Comparison of ENCODE assay signal across 8 mouse cellular contexts in genomic region chr6:50596301-50597211, GRCm38 (mm10). TPM values are rescaled to one million over a fixed set of nuclear protein-coding genes. Genes with fewer than 3 reads are reported as not detected.
A peak's percentile ranks its signal among the peaks of the same experiment; 100 is the strongest.
DNase-seq lines count a peak whose midpoint lies in the region; ATAC-seq and TF ChIP-seq lines count a peak whose summit lies in the region.

Gene 4921507P07Rik (minus strand): TSS chr6:50596632.

- DNase-seq in A20 (ENCODE audit: low read depth, low spot score), result peak; percentile 97
- DNase-seq in heart, adult 8-10 months (ENCODE audit: low spot score), result peak; percentile 93
- DNase-seq in kidney, adult 8-10 months, result peak; percentile 96 to 97
- peak; percentile 94 to 95 for DNase-seq in spleen, adult 18-20 months

- TF ChIP-seq CTCF in bone marrow macrophage, adult 2 months (IDR thresholded peaks at IDR 0.05; ENCODE audit: low read depth, low read length), result peak; percentile 67

- peak; percentile 97 for ATAC-seq in embryonic facial prominence, embryonic 15.5 days (ENCODE audit: insufficient number of reproducible peaks, low FRiP score, low TSS enrichment, low read depth)
- peak; percentile 93 for ATAC-seq in limb, embryonic 12.5 days (ENCODE audit: insufficient number of reproducible peaks, insufficient read depth, low FRiP score, low TSS enrichment, low read depth)
- peak; percentile 95 for ATAC-seq in midbrain, embryonic 15.5 days (replicated peaks)

- 1% methylated on average over 62 of the region's 62 CpGs for WGBS in embryonic facial prominence, embryonic 15.5 days
- WGBS in limb, embryonic 12.5 days, result under 1% methylated on average over 53 of the region's 62 CpGs
- under 1% methylated on average over 61 of the region's 62 CpGs for WGBS in midbrain, embryonic 15.5 days

- peak within 1 kb of the TSS; percentile 56 for H3K4me3 ChIP-seq in bone marrow macrophage, adult 2 months (ENCODE audit: insufficient read depth, low read length)
- H3K4me3 ChIP-seq in embryonic facial prominence, embryonic 15.5 days (replicated peaks), result peak within 1 kb of the TSS; percentile 59
- H3K4me3 ChIP-seq in limb, embryonic 12.5 days (replicated peaks), result peak within 1 kb of the TSS; percentile 53
- peak within 1 kb of the TSS; percentile 55 for H3K4me3 ChIP-seq in midbrain, embryonic 15.5 days

- no peaks in the 10 kb centered on the region for H3K27me3 ChIP-seq in embryonic facial prominence, embryonic 15.5 days
- H3K27me3 ChIP-seq in limb, embryonic 12.5 days, result peaks cover 6% of the 10 kb centered on the region
- no peaks in the 10 kb centered on the region for H3K27me3 ChIP-seq in midbrain, embryonic 15.5 days (replicated peaks)

- peaks cover 8% of the 10 kb centered on the region for H3K4me1 ChIP-seq in bone marrow macrophage, adult 2 months (ENCODE audit: control insufficient read depth, insufficient read depth, low read length)
- H3K4me1 ChIP-seq in embryonic facial prominence, embryonic 15.5 days, result peaks cover 15% of the 10 kb centered on the region; the same call in 1 of the 2 replicates
- H3K4me1 ChIP-seq in limb, embryonic 12.5 days (replicated peaks), result peaks cover 21% of the 10 kb centered on the region
- H3K4me1 ChIP-seq in midbrain, embryonic 15.5 days, result peaks cover 12% of the 10 kb centered on the region

- no peaks in the 10 kb centered on the region for H3K9me3 ChIP-seq in embryonic facial prominence, embryonic 15.5 days (replicated peaks)
- no peaks in the 10 kb centered on the region for H3K9me3 ChIP-seq in limb, embryonic 12.5 days
- no peaks in the 10 kb centered on the region for H3K9me3 ChIP-seq in midbrain, embryonic 15.5 days

- peak within 1 kb of the TSS; percentile 35 for H3K9ac ChIP-seq in embryonic facial prominence, embryonic 15.5 days
- peak within 1 kb of the TSS; percentile 59 for H3K9ac ChIP-seq in limb, embryonic 12.5 days (replicated peaks)
- peak within 1 kb of the TSS; percentile 63 for H3K9ac ChIP-seq in midbrain, embryonic 15.5 days

- peak within 1 kb of the TSS; percentile 99 for H3K4me2 ChIP-seq in embryonic facial prominence, embryonic 15.5 days (replicated peaks)
- peak within 1 kb of the TSS; percentile 93 for H3K4me2 ChIP-seq in limb, embryonic 12.5 days
- peak within 1 kb of the TSS; percentile 87 for H3K4me2 ChIP-seq in midbrain, embryonic 15.5 days

- H3K27ac ChIP-seq in bone marrow macrophage, adult 2 months (ENCODE audit: insufficient read depth, low read depth, low read length), result no peak within 1 kb of the TSS
- no peak within 1 kb of the TSS for H3K27ac ChIP-seq in embryonic facial prominence, embryonic 15.5 days (replicated peaks)
- H3K27ac ChIP-seq in limb, embryonic 12.5 days, result no peak within 1 kb of the TSS
- peak within 1 kb of the TSS; percentile 60 for H3K27ac ChIP-seq in midbrain, embryonic 15.5 days

- no peaks in the 10 kb centered on the region for H3K36me3 ChIP-seq in embryonic facial prominence, embryonic 15.5 days
- H3K36me3 ChIP-seq in limb, embryonic 12.5 days, result no peaks in the 10 kb centered on the region
- no peaks in the 10 kb centered on the region for H3K36me3 ChIP-seq in midbrain, embryonic 15.5 days (replicated peaks)

- TF ChIP-seq POLR2A in bone marrow macrophage, adult 2 months (IDR thresholded peaks at IDR 0.05; ENCODE audit: borderline replicate concordance, low read depth, low read length), result no peak

RNA-seq across cellular contexts. Expression of gene 4921507P07Rik, which starts in this region (rescaled TPM):
- 0.23 and 0.33 TPM in 2 replicates for polyA plus RNA-seq in bone marrow macrophage, adult 2 months (2012; ENCODE audit: insufficient read depth, insufficient read length, missing spikeins)
- 0.26 and 0.49 TPM in 2 replicates for polyA plus RNA-seq in embryonic facial prominence, embryonic 15.5 days (2015; fragmentation: Nextera tagmentation; extraction: Ambion mirVana)
- total RNA-seq in heart, adult 8-10 months (2022), result under 1 TPM; 0.25 to 0.37 (median 0.27) TPM
- 0.60 and 0.71 TPM in 2 replicates for polyA plus RNA-seq in limb, embryonic 12.5 days (2016; fragmentation: Nextera tagmentation; extraction: Ambion mirVana)
- 3.1 and 3.2 TPM in 2 replicates for polyA plus RNA-seq in midbrain, embryonic 15.5 days (2015; fragmentation: Nextera tagmentation; extraction: Ambion mirVana)

Comparison
In these comparisons a context has a peak if more than half of its experiments do, and no peak if none do; other contexts are left out.
1. Peak in ATAC-seq, H3K4me3 ChIP-seq, H3K9ac ChIP-seq and H3K4me2 ChIP-seq in embryonic facial prominence, embryonic 15.5 days; RNA of the gene not detected or under 1 TPM.
2. Peak in DNase-seq in heart, adult 8-10 months; RNA of the gene not detected or under 1 TPM.
3. Peak in ATAC-seq, H3K4me3 ChIP-seq, H3K9ac ChIP-seq and H3K4me2 ChIP-seq in limb, embryonic 12.5 days; RNA of the gene not detected or under 1 TPM.